ENCODE assay signal across 27 mouse cellular contexts in genomic region chr5:89470483-89470882, GRCm38 (mm10). TPM values are rescaled to one million over a fixed set of nuclear protein-coding genes. Genes with fewer than 3 reads are reported as not detected.
DNase-seq lines count a peak whose midpoint lies in the region; ATAC-seq and TF ChIP-seq lines count a peak whose summit lies in the region.
"Had no signal": no experiment of that assay in that cellular context is flagged by ENCODE, and none has a peak within 500 bp of the region (broad histone marks: within the 10 kb centered on the region; RNA-seq: fewer than 3 reads in every experiment).

No protein-coding gene starts in this region.

- no peak for TF ChIP-seq CTCF in CH12.LX (conservative IDR thresholded peaks at IDR 0.05 in 1 of 2, IDR thresholded peaks at IDR 0.05 in 1 of 2; ENCODE audit: low read depth in 2 of 2, low read length in 2 of 2)
- no peak for TF ChIP-seq CTCF in Patski (IDR thresholded peaks at IDR 0.05)

- H3K27ac ChIP-seq in CH12.LX (ENCODE audit: insufficient read depth, low read depth): no peak overlapping the region
- no peak overlapping the region for H3K27ac ChIP-seq in forebrain, embryonic 10.5 days
- H3K27ac ChIP-seq in intestine, embryonic 16.5 days (ENCODE audit: low read length): no peak overlapping the region
- H3K27ac ChIP-seq: embryonic facial prominence, embryonic 13.5 days; embryonic facial prominence, embryonic 15.5 days; forebrain, embryonic 12.5 days had no signal

- H3K27me3 ChIP-seq in CH12.LX (replicated peaks): no peaks in the 10 kb centered on the region
- no peaks in the 10 kb centered on the region for H3K27me3 ChIP-seq in Patski
- no peaks in the 10 kb centered on the region for H3K27me3 ChIP-seq in forebrain, embryonic 10.5 days (ENCODE audit: poor library complexity, severe bottlenecking)
- no peaks in the 10 kb centered on the region for H3K27me3 ChIP-seq in intestine, embryonic 16.5 days (replicated peaks; ENCODE audit: control insufficient read depth, insufficient read depth, low read length)
- H3K27me3 ChIP-seq: embryonic facial prominence, embryonic 13.5 days; embryonic facial prominence, embryonic 15.5 days; forebrain, embryonic 12.5 days had no signal

- no peaks in the 10 kb centered on the region for H3K36me3 ChIP-seq in CH12.LX (replicated peaks in 1 of 2; ENCODE audit: control insufficient read depth in 1 of 2, insufficient read depth in 1 of 2, low read length in 1 of 2)
- H3K36me3 ChIP-seq in forebrain, embryonic 10.5 days (replicated peaks): no peaks in the 10 kb centered on the region
- no peaks in the 10 kb centered on the region for H3K36me3 ChIP-seq in intestine, embryonic 16.5 days (ENCODE audit: control insufficient read depth, insufficient read depth, low read length)
- H3K36me3 ChIP-seq: embryonic facial prominence, embryonic 13.5 days; embryonic facial prominence, embryonic 15.5 days; forebrain, embryonic 12.5 days had no signal

- no peak for TF ChIP-seq RAD21 in CH12.LX (IDR thresholded peaks at IDR 0.05; ENCODE audit: low read depth, low read length)

- in situ Hi-C loops in CH12.LX (cut with MboI; ENCODE audit: low pct_ligation_motif_present, low pct_unique_long_range_greater_than_20kb, low sequenced_read_pairs): no loop called here
- in situ Hi-C loops in Patski (cut with MboI; ENCODE audit: low pct_unique_long_range_greater_than_20kb): loop anchor here (25.0 kb wide), 2 partner anchors 892 to 1417 kb away; partner anchors contain the start of genes Ankrd17, Cxcl1 and Gm9958

- DNase-seq in adrenal gland, adult 2 months: peak; percentile 27
- no peak for DNase-seq in adrenal gland, postnatal 36 days
- peak; percentile 22 for DNase-seq in CH12.LX (ENCODE audit: extremely low read depth)
- DNase-seq in Patski (ENCODE audit: low read depth, low spot score): peak; percentile 79
- no peak for DNase-seq in forebrain, embryonic 10.5 days (ENCODE audit: extremely low spot score, low spot score)
- DNase-seq: adrenal gland, adult 8-10 months; adrenal gland, postnatal 14 days; B cell, adult 2 months; cerebellum, adult 11 months; cerebellum, adult 18-20 months; cerebellum, adult 8-10 months; cerebellum, adult 9-11 months; cerebellum, postnatal 14 days; cerebellum, postnatal 36 days; embryo, embryonic 11 days had no signal

- peak; percentile 94 for ATAC-seq in Patski
- no peak for ATAC-seq in intestine, embryonic 16.5 days
- ATAC-seq: CD4-positive, CD25-positive, alpha-beta regulatory T cell, adult 4 months; forebrain, embryonic 14.5 days; forebrain, embryonic 16.5 days had no signal

- no peak overlapping the region for H3K4me2 ChIP-seq in CH12.LX (ENCODE audit: insufficient read depth, low read depth, poor library complexity, severe bottlenecking)
- H3K4me2 ChIP-seq in intestine, embryonic 16.5 days (ENCODE audit: low read depth, low read length): no peak overlapping the region
- H3K4me2 ChIP-seq: embryonic facial prominence, embryonic 13.5 days; embryonic facial prominence, embryonic 15.5 days; forebrain, embryonic 12.5 days had no signal

- no peaks in the 10 kb centered on the region for H3K9me3 ChIP-seq in CH12.LX (replicated peaks; ENCODE audit: low read length)
- H3K9me3 ChIP-seq in forebrain, embryonic 10.5 days: no peaks in the 10 kb centered on the region
- H3K9me3 ChIP-seq in intestine, embryonic 16.5 days (ENCODE audit: control insufficient read depth, low read length): no peaks in the 10 kb centered on the region
- H3K9me3 ChIP-seq: embryonic facial prominence, embryonic 13.5 days; embryonic facial prominence, embryonic 15.5 days; forebrain, embryonic 12.5 days had no signal

- WGBS in forebrain, embryonic 10.5 days: 81% methylated on average over 4 of the region's 4 CpGs
- WGBS in intestine, embryonic 16.5 days: 82% methylated on average over 4 of the region's 4 CpGs

- dilution Hi-C loops in CH12.LX (cut with MboI; ENCODE audit: extremely low pct_ligation_motif_present, extremely low pct_unique_long_range_greater_than_20kb, low sequenced_read_pairs): no loop called here

- POLR2A ChIA-PET in Patski (lab: Charles Lee): no interaction called here

- peaks cover 0 to 9% of the 10 kb centered on the region in 2 experiments; a peak in 1 of 4 replicates for H3K4me1 ChIP-seq in CH12.LX (ENCODE audit: control insufficient read depth in 1 of 2, insufficient read depth in 2 of 2)
- no peaks in the 10 kb centered on the region for H3K4me1 ChIP-seq in forebrain, embryonic 10.5 days
- no peaks in the 10 kb centered on the region for H3K4me1 ChIP-seq in intestine, embryonic 16.5 days (ENCODE audit: control insufficient read depth, insufficient read depth, low read length)
- H3K4me1 ChIP-seq: embryonic facial prominence, embryonic 13.5 days; embryonic facial prominence, embryonic 15.5 days; forebrain, embryonic 12.5 days had no signal

- TF ChIP-seq POLR2A in CH12.LX (IDR thresholded peaks at IDR 0.05; ENCODE audit: low read depth, low read length): no peak

- H3K4me3 ChIP-seq in CH12.LX (replicated peaks in 1 of 3; ENCODE audit: low read depth in 2 of 3, low read length in 2 of 3, poor library complexity in 1 of 3): no peak overlapping the region
- no peak overlapping the region for H3K4me3 ChIP-seq in forebrain, embryonic 10.5 days
- H3K4me3 ChIP-seq in intestine, embryonic 16.5 days (ENCODE audit: low read length): no peak overlapping the region
- H3K4me3 ChIP-seq: embryonic facial prominence, embryonic 13.5 days; embryonic facial prominence, embryonic 15.5 days; forebrain, embryonic 12.5 days had no signal

- no peak overlapping the region for H3K9ac ChIP-seq in CH12.LX (ENCODE audit: insufficient read depth, low read depth)
- H3K9ac ChIP-seq in intestine, embryonic 16.5 days (ENCODE audit: low read depth, low read length): no peak overlapping the region
- H3K9ac ChIP-seq: embryonic facial prominence, embryonic 13.5 days; embryonic facial prominence, embryonic 15.5 days; forebrain, embryonic 12.5 days had no signal

- CTCF ChIA-PET in Patski (lab: Charles Lee): interaction anchor here (0.8 to 1.6 kb wide), 3 partner anchors 9 to 24 kb away, joined by 3 to 7 read pairs (median 3); no protein-coding TSS in a partner anchor

- TF ChIP-seq EP300 in CH12.LX (IDR thresholded peaks at IDR 0.05; ENCODE audit: low read length): no peak

- no peaks in the 10 kb centered on the region for H3K79me2 ChIP-seq in CH12.LX (replicated peaks; ENCODE audit: control insufficient read depth, extremely low read depth, insufficient read depth, poor library complexity, severe bottlenecking)

TF ChIP-seq in CH12.LX, 34 proteins besides CTCF, POLR2A, EP300 and RAD21:
- TF ChIP-seq JUND (conservative IDR thresholded peaks at IDR 0.05; ENCODE audit: low read depth, low read length) (no peak), HCFC1 (IDR thresholded peaks at IDR 0.05; ENCODE audit: low read depth, low read length) (no peak), MAX (IDR thresholded peaks at IDR 0.05; ENCODE audit: low read length) (no peak), USF2 (conservative IDR thresholded peaks at IDR 0.05; ENCODE audit: low read depth, low read length) (no peak), CHD2 (IDR thresholded peaks at IDR 0.05; ENCODE audit: low read length) (no peak), E2F4 (IDR thresholded peaks at IDR 0.05; ENCODE audit: insufficient replicate concordance, low read depth, low read length) (no peak)

RNA-seq across cellular contexts. Expression of gene Gc, which starts 12.8 kb away (rescaled TPM):
- total RNA-seq in adrenal gland, adult 2 months (2021): 10 to 100 TPM in 1 of 2 experiments, under 1 TPM in 1; 0.31 to 19.9 TPM
- 0.44 TPM in 1 of 2 replicates, not detected in the other for polyA plus RNA-seq in adrenal gland, adult 2 months (2012; rRNA removed)
- 1 to 10 TPM in 1 of 2 experiments, not detected in 1; 2.2 TPM for total RNA-seq in adrenal gland, postnatal 36 days (2021)
- total RNA-seq in CH12.LX (2012; rRNA removed) (not detected in 2 replicates), CH12.LX (2014; rRNA removed) (not detected in 2 replicates)
- polyA plus RNA-seq in CH12.LX (2012; ENCODE audit: insufficient read length, low read depth) (not detected in 2 replicates), Patski (2021) (105 TPM)
- polyA plus RNA-seq in forebrain, embryonic 10.5 days (2016; fragmentation: Nextera tagmentation; extraction: Ambion mirVana): not detected in 2 replicates
- polyA plus RNA-seq in intestine, embryonic 16.5 days (2015; fragmentation: Nextera tagmentation; extraction: Ambion mirVana): 24.4 and 30.7 TPM in 2 replicates
- total RNA-seq: common myeloid progenitor, adult 5-6 weeks; ES-E14; MEL had no signal
- polyA plus RNA-seq: CD4-positive, CD25-positive, alpha-beta regulatory T cell, adult 4 months; embryonic facial prominence, embryonic 11.5 days; embryonic facial prominence, embryonic 13.5 days; embryonic facial prominence, embryonic 15.5 days; forebrain, embryonic 12.5 days; forebrain, embryonic 14.5 days; forebrain, embryonic 16.5 days had no signal

RNA-seq across cellular contexts. Expression of gene Npffr2, which starts 56.7 kb away (rescaled TPM):
- total RNA-seq in adrenal gland, adult 2 months (2021): not detected
- polyA plus RNA-seq in adrenal gland, adult 2 months (2012; rRNA removed): not detected in 2 replicates
- not detected for total RNA-seq in adrenal gland, postnatal 36 days (2021)
- total RNA-seq in CH12.LX (2012; rRNA removed) (not detected in 2 replicates), CH12.LX (2014; rRNA removed) (not detected in 2 replicates)
- polyA plus RNA-seq in CH12.LX (2012; ENCODE audit: insufficient read length, low read depth) (not detected in 2 replicates), Patski (2021) (0.05 TPM)
- 0.43 and 0.45 TPM in 2 replicates for polyA plus RNA-seq in forebrain, embryonic 10.5 days (2016; fragmentation: Nextera tagmentation; extraction: Ambion mirVana)
- polyA plus RNA-seq in intestine, embryonic 16.5 days (2015; fragmentation: Nextera tagmentation; extraction: Ambion mirVana): not detected in 2 replicates
- total RNA-seq: adrenal gland, adult 8-10 months; adrenal gland, postnatal 14 days; adrenal gland, postnatal 4 days; common myeloid progenitor, adult 5-6 weeks; ES-E14; MEL had no signal
- polyA plus RNA-seq: CD4-positive, CD25-positive, alpha-beta regulatory T cell, adult 4 months; embryonic facial prominence, embryonic 13.5 days; embryonic facial prominence, embryonic 15.5 days; forebrain, embryonic 16.5 days had no signal

Comparison
In these comparisons a context has a peak if more than half of its experiments do, and no peak if none do; other contexts are left out.
1. DNase-seq: peak in adrenal gland, adult 2 months (single experiment), CH12.LX (single experiment) and Patski (single experiment); none in adrenal gland, postnatal 36 days (0 of 2) and forebrain, embryonic 10.5 days (single experiment).
2. RNA of gene Gc, which starts 12.8 kb away (polyA plus RNA-seq): 105 TPM in Patski (single experiment) and 24.4 to 30.7 TPM in intestine, embryonic 16.5 days; 0.44 TPM in adrenal gland, adult 2 months, not detected in CH12.LX and not detected in forebrain, embryonic 10.5 days; every median in the first group is over 10 times any median in the second.